In the genomic region with DNA sequence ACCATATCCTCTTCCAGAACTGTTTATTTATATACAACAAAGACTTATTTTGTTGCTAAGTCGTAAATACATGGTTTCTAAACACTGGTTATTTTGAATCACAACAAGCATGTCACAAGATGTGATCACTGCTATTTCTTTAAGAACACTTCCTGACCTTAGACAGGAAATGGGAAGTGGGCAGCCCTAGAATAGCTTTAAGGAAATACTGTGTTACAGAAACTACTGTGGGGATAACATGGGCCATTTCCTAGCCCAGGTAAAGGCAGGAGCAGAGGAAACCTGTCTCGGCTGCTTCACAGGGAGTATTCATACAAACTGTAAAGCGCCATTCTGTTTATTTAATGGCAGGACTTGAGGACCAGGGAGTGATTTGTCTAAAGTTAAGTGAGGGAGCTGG, we compare ENCODE assay signal across 9 mouse cellular contexts.
DNase-seq lines count a peak whose midpoint lies in the region; ATAC-seq and TF ChIP-seq lines count a peak whose summit lies in the region.
"Had no signal": no experiment of that assay in that cellular context is flagged by ENCODE, and none has a peak within 500 bp of the region (broad histone marks: within the 10 kb centered on the region; RNA-seq: fewer than 3 reads in every experiment).

No protein-coding gene starts in this region.

- no peaks in the 10 kb centered on the region for H3K36me3 ChIP-seq in intestine, embryonic 15.5 days
- H3K36me3 ChIP-seq in intestine, postnatal 0 days (ENCODE audit: control insufficient read depth, insufficient read depth) = no peaks in the 10 kb centered on the region
- no peaks in the 10 kb centered on the region for H3K36me3 ChIP-seq in forebrain, embryonic 11.5 days (ENCODE audit: control insufficient read depth, insufficient read depth, low read length)

- no peaks in the 10 kb centered on the region for H3K27me3 ChIP-seq in intestine, embryonic 15.5 days (replicated peaks)
- no peaks in the 10 kb centered on the region for H3K27me3 ChIP-seq in intestine, postnatal 0 days (replicated peaks; ENCODE audit: control insufficient read depth, insufficient read depth, low read length)
- no peaks in the 10 kb centered on the region for H3K27me3 ChIP-seq in forebrain, embryonic 11.5 days (ENCODE audit: control insufficient read depth, insufficient read depth, low read length)

- DNase-seq in CD4-positive helper T cell, adult 2 months (ENCODE audit: low read depth, low spot score) = peak; percentile 29
- DNase-seq in kidney, postnatal 14 days = peak; percentile 6
- DNase-seq in forebrain, embryonic 11.5 days (ENCODE audit: low spot score) = no peak
- no peak for DNase-seq in gastrocnemius, postnatal 4 days (ENCODE audit: low spot score in 2 of 2)
- no peak for DNase-seq in left cerebral cortex, adult 18-20 months (ENCODE audit: low spot score in 2 of 2)
- DNase-seq: right cerebral cortex, adult 18-20 months had no signal

- WGBS in intestine, embryonic 15.5 days = 61% methylated on average over 3 of the region's 3 CpGs
- 60% methylated on average over 3 of the region's 3 CpGs for WGBS in intestine, postnatal 0 days
- WGBS in forebrain, embryonic 11.5 days = 89% methylated on average over 3 of the region's 3 CpGs

- TF ChIP-seq POLR2A in bone marrow macrophage, adult 2 months (IDR thresholded peaks at IDR 0.05; ENCODE audit: borderline replicate concordance, low read depth, low read length) = no peak

- no peak overlapping the region for H3K9ac ChIP-seq in intestine, embryonic 15.5 days
- H3K9ac ChIP-seq in intestine, postnatal 0 days (ENCODE audit: low read depth, low read length) = no peak overlapping the region
- no peak overlapping the region for H3K9ac ChIP-seq in forebrain, embryonic 11.5 days (ENCODE audit: low read length)

- TF ChIP-seq CTCF in intestine, postnatal 0 days (IDR thresholded peaks at IDR 0.05; ENCODE audit: low read depth) = no peak
- no peak for TF ChIP-seq CTCF in bone marrow macrophage, adult 2 months (IDR thresholded peaks at IDR 0.05; ENCODE audit: low read depth, low read length)

- peaks cover 18% of the 10 kb centered on the region for H3K4me1 ChIP-seq in intestine, embryonic 15.5 days (replicated peaks)
- no peaks in the 10 kb centered on the region; the same call in none of the 2 replicates for H3K4me1 ChIP-seq in intestine, postnatal 0 days (replicated peaks; ENCODE audit: control insufficient read depth, insufficient read depth, low read length)
- H3K4me1 ChIP-seq in bone marrow macrophage, adult 2 months (ENCODE audit: control insufficient read depth, insufficient read depth, low read length) = peaks cover 30% of the 10 kb centered on the region
- H3K4me1 ChIP-seq in forebrain, embryonic 11.5 days (replicated peaks; ENCODE audit: control insufficient read depth, insufficient read depth, low read length) = peaks cover 6% of the 10 kb centered on the region; the same call in 1 of the 2 replicates

- H3K4me2 ChIP-seq in intestine, embryonic 15.5 days (replicated peaks) = no peak overlapping the region
- H3K4me2 ChIP-seq in intestine, postnatal 0 days (replicated peaks; ENCODE audit: low read depth) = no peak overlapping the region
- no peak overlapping the region for H3K4me2 ChIP-seq in forebrain, embryonic 11.5 days (ENCODE audit: low read depth, low read length, severe bottlenecking)

- no peak for ATAC-seq in intestine, embryonic 15.5 days
- no peak for ATAC-seq in intestine, postnatal 0 days
- no peak for ATAC-seq in forebrain, embryonic 11.5 days (replicated peaks; ENCODE audit: low FRiP score)

- no peak overlapping the region for H3K4me3 ChIP-seq in intestine, embryonic 15.5 days (replicated peaks)
- H3K4me3 ChIP-seq in intestine, postnatal 0 days (ENCODE audit: low read depth, low read length) = no peak overlapping the region
- H3K4me3 ChIP-seq in bone marrow macrophage, adult 2 months (ENCODE audit: insufficient read depth, low read length) = peak overlapping the region; percentile 30; the same call in 1 of the 2 replicates
- H3K4me3 ChIP-seq in forebrain, embryonic 11.5 days (ENCODE audit: low read depth, low read length) = no peak overlapping the region

- peak overlapping the region; percentile 40; the same call in 1 of the 2 replicates for H3K27ac ChIP-seq in intestine, embryonic 15.5 days
- H3K27ac ChIP-seq in intestine, postnatal 0 days (ENCODE audit: low read depth, low read length) = no peak overlapping the region
- H3K27ac ChIP-seq in bone marrow macrophage, adult 2 months (ENCODE audit: insufficient read depth, low read depth, low read length) = peak overlapping the region; percentile 74
- no peak overlapping the region for H3K27ac ChIP-seq in forebrain, embryonic 11.5 days (ENCODE audit: low read depth, low read length)

- no peaks in the 10 kb centered on the region for H3K9me3 ChIP-seq in intestine, embryonic 15.5 days
- H3K9me3 ChIP-seq in intestine, postnatal 0 days (ENCODE audit: control insufficient read depth) = no peaks in the 10 kb centered on the region
- H3K9me3 ChIP-seq in forebrain, embryonic 11.5 days (ENCODE audit: control insufficient read depth, low read length) = no peaks in the 10 kb centered on the region

Comparison
In these comparisons a context has a peak if more than half of its experiments do, and no peak if none do; other contexts are left out.
1. H3K27ac ChIP-seq: peak in intestine, embryonic 15.5 days (single experiment) and bone marrow macrophage, adult 2 months (single experiment); none in intestine, postnatal 0 days (single experiment) and forebrain, embryonic 11.5 days (single experiment).
2. DNase-seq: peak in CD4-positive helper T cell, adult 2 months (single experiment) and kidney, postnatal 14 days (single experiment); none in forebrain, embryonic 11.5 days (single experiment), gastrocnemius, postnatal 4 days (0 of 2) and left cerebral cortex, adult 18-20 months (0 of 2).